Mouse (Mus musculus) heart, postnatal 10 days (tissue): ENCODE measurements at regions not wholly inside any gene's neighbourhood (a gene's known extent, or its start where the extent isn't known, plus 50 kb on each side); places are given as distances from the start of the nearest gene placed in this dataset.
A peak's percentile ranks its signal among the peaks of the same experiment; 100 is the strongest.
"Not testable (repeated sequence)": the region's sequence is repeated elsewhere in the genome, so short reads cannot be mapped to it uniquely, and the experiment has no call there.

Experiments
- DNase-seq, 2 experiments: peaks; one replicate each; pipeline ENCODE4 v3.0.0; 2021
- intact Hi-C: fragments of 180-260 bp; cut with DNase I; formaldehyde crosslinking; loops from one replicate; pipeline ENCODE4 v1.15.1; 2025

- no peak for DNase-seq
- intact Hi-C loops = no loop called here
Observed at GRCm38 (mm10) chr6:16765354-16765753, 132.9 kb downstream of the Tfec start.

GRCm38 (mm10) chr6:16764707-16765106, 133.5 kb downstream of the Tfec start:
- no peak for DNase-seq
- intact Hi-C loops = no loop called here

GRCm38 (mm10) chr6:16755044-16755443, 143.2 kb downstream of the Tfec start:
- intact Hi-C loops, DNase-seq: not testable (repeated sequence)

- DNase-seq = no peak
- intact Hi-C loops = no loop called here
Observed at GRCm38 (mm10) chr6:16733184-16733583, 165.1 kb downstream of the Tfec start.

GRCm38 (mm10) chr6:16732095-16732494, 166.1 kb downstream of the Tfec start:
- no peak for DNase-seq
- intact Hi-C loops = no loop called here

GRCm38 (mm10) chr6:16727256-16727890, 170.9 kb downstream of the Tfec start:
- intact Hi-C loops = no loop called here

GRCm38 (mm10) chr6:16725256-16725655, 173.0 kb downstream of the Tfec start:
- intact Hi-C loops = no loop called here
- DNase-seq = no peak

More at GRCm38 (mm10) chr6:16727256-16727890, 170.9 kb downstream of the Tfec start:
- no peak for DNase-seq

GRCm38 (mm10) chr6:16704496-16704895, 193.7 kb downstream of the Tfec start:
- no peak for DNase-seq
- intact Hi-C loops = no loop called here

GRCm38 (mm10) chr6:16703412-16703746, 194.9 kb downstream of the Tfec start:
- no peak for DNase-seq
- intact Hi-C loops = no loop called here

GRCm38 (mm10) chr6:16702706-16703411, 195.4 kb downstream of the Tfec start:
- intact Hi-C loops = no loop called here
- DNase-seq = no peak

GRCm38 (mm10) chr6:16697285-16697684, 201.0 kb downstream of the Tfec start:
- intact Hi-C loops = no loop called here
- no peak for DNase-seq

GRCm38 (mm10) chr6:16668004-16668403, 230.2 kb downstream of the Tfec start:
- intact Hi-C loops = no loop called here
- DNase-seq = peak; percentile 5 to 9

GRCm38 (mm10) chr6:16667241-16667640, 231.0 kb downstream of the Tfec start:
- intact Hi-C loops = no loop called here
- DNase-seq = no peak

GRCm38 (mm10) chr6:16646269-16646668, 252.0 kb downstream of the Tfec start:
- intact Hi-C loops = no loop called here
- no peak for DNase-seq

- intact Hi-C loops = no loop called here
- no peak for DNase-seq
Observed at GRCm38 (mm10) chr6:16643519-16643918, 254.7 kb downstream of the Tfec start.

- intact Hi-C loops = no loop called here
- DNase-seq = no peak
Observed at GRCm38 (mm10) chr6:16636736-16637304, 261.4 kb downstream of the Tfec start.

- DNase-seq = no peak
- intact Hi-C loops = no loop called here
Observed at GRCm38 (mm10) chr6:16636108-16636507, 262.1 kb downstream of the Tfec start.

GRCm38 (mm10) chr6:16607393-16608023, 290.7 kb downstream of the Tfec start:
- DNase-seq = no peak
- intact Hi-C loops = no loop called here

GRCm38 (mm10) chr6:16606687-16607392, 291.4 kb downstream of the Tfec start:
- no peak for DNase-seq
- intact Hi-C loops = no loop called here

GRCm38 (mm10) chr6:16592411-16592810, 305.8 kb downstream of the Tfec start:
- intact Hi-C loops = no loop called here
- no peak for DNase-seq

- intact Hi-C loops = no loop called here
- DNase-seq = no peak
Observed at GRCm38 (mm10) chr6:16582302-16582701, 315.9 kb downstream of the Tfec start.
